Mouse (Mus musculus) heart, postnatal 0 days (tissue): Measurements from ENCODE around the gene Nkg7.

Experiments used
- CTCF ChIP-seq: IDR thresholded peaks from 2 replicates; pipeline ENCODE4 v1.5.1; 2016; ENCODE audit warnings: antibody characterized with exemption, control low read depth, low read depth
- EP300 ChIP-seq: IDR thresholded peaks from 2 replicates; pipeline ENCODE4 v1.6.1; 2016; ENCODE audit warnings: antibody characterized with exemption, low read depth

GRCm38 (mm10) chr7:43392349-43393121 lies 44.3 kb upstream of the Nkg7 start:
- no peak for TF ChIP-seq EP300
- TF ChIP-seq CTCF = no peak
